Mouse (Mus musculus) right cerebral cortex, postnatal 4 days (tissue): Measurements from ENCODE around the gene Tspan4.

Source experiments
- DNase-seq: peaks from one replicate; pipeline ENCODE4 v3.0.0-alpha.2; 2022

Gene Tspan4

GRCm38 (mm10) chr7:141477578-141478269 lies 2.7 kb downstream of the Tspan4 start:
- DNase-seq: no peak

- DNase-seq: no peak
Observed at GRCm38 (mm10) chr7:141478270-141478748, 3.3 kb downstream of the Tspan4 start.

GRCm38 (mm10) chr7:141480842-141481497 lies 5.9 kb downstream of the Tspan4 start:
- DNase-seq: no peak

GRCm38 (mm10) chr7:141481498-141482401 lies 6.7 kb downstream of the Tspan4 start:
- DNase-seq: peak; percentile 68

- DNase-seq: no peak
Observed at GRCm38 (mm10) chr7:141482531-141483024, 7.5 kb downstream of the Tspan4 start.

- DNase-seq: no peak
Observed at GRCm38 (mm10) chr7:141483114-141483653, 8.1 kb downstream of the Tspan4 start.

- DNase-seq: no peak
Observed at GRCm38 (mm10) chr7:141484186-141485120, 9.4 kb downstream of the Tspan4 start.

GRCm38 (mm10) chr7:141485186-141485585 lies 10.1 kb downstream of the Tspan4 start:
- DNase-seq: no peak

- DNase-seq: no peak
Observed at GRCm38 (mm10) chr7:141485606-141486005, 10.6 kb downstream of the Tspan4 start.

- no peak for DNase-seq
Observed at GRCm38 (mm10) chr7:141486239-141486638, 11.2 kb downstream of the Tspan4 start.

GRCm38 (mm10) chr7:141487141-141487540 lies 12.1 kb downstream of the Tspan4 start:
- no peak for DNase-seq

GRCm38 (mm10) chr7:141491151-141491550 lies 16.1 kb downstream of the Tspan4 start:
- DNase-seq: no peak

GRCm38 (mm10) chr7:141492738-141493137 lies 17.7 kb downstream of the Tspan4 start:
- DNase-seq: no peak

- no peak for DNase-seq
Observed at GRCm38 (mm10) chr7:141493729-141494128, 18.7 kb downstream of the Tspan4 start.

GRCm38 (mm10) chr7:141495379-141495778 lies 20.3 kb downstream of the Tspan4 start:
- no peak for DNase-seq

- no peak for DNase-seq
Observed at GRCm38 (mm10) chr7:141495940-141496339, 20.9 kb downstream of the Tspan4 start.

GRCm38 (mm10) chr7:141497600-141497999 lies 22.6 kb downstream of the Tspan4 start:
- no peak for DNase-seq

GRCm38 (mm10) chr7:141501820-141502555 lies 26.9 kb downstream of the Tspan4 start:
- no peak for DNase-seq

GRCm38 (mm10) chr7:141502556-141502905 lies 27.5 kb downstream of the Tspan4 start:
- DNase-seq: no peak

- no peak for DNase-seq
Observed at GRCm38 (mm10) chr7:141506278-141506677, 31.2 kb downstream of the Tspan4 start.

- DNase-seq: no peak
Observed at GRCm38 (mm10) chr7:141508160-141508559, 33.1 kb downstream of the Tspan4 start.
